Mouse (Mus musculus) megakaryocyte progenitor cell, adult 5-6 weeks (primary cell): ENCODE measurements around the gene Lpcat4. TPM values are rescaled to one million over a fixed set of nuclear protein-coding genes. Genes with fewer than 3 reads are reported as not detected.

ENCODE experiments used
- ATAC-seq: replicated peaks from 2 replicates; pipeline ENCODE4 v1.8.0; 2016; ENCODE audit warnings: mild to moderate bottlenecking, moderate TSS enrichment, inconsistent platforms; ENCODE audit not compliant: poor library complexity
- total RNA-seq, 2 experiments: library from RNA; stranded (forward) in 1 of 2; stranded (reverse) in 1 of 2; fragments of 157-497, 149-512 nt in 1 of 2; fragments of 200-1000 nt in 1 of 2; gene quantifications; 2 replicates each; pipeline versions ENCODE4 v1.2.3 to v1.2.4; 2015 to 2017

Lpcat4 gene
- total RNA-seq, 2 experiments from 2014 or later, result 8.5 to 20.5 TPM

DNA sequence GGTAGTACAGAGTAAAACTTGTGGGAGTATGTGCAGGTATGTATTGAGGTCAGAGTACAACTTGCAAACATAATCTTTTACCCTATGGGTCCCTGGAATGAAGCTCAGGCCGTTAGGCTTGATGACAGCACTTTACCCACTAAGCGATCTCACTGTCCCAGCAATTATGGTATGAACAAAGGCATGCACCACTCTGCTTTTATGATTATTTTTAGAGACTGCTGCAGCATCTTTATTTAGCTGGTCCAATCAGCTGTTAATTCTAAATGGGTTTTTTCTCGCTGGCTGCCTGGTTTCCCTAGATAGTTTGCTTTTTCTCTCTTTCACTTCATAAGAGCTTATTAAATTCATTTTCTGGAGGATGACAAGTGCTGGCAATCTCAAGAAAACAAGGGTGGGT is 56.9 kb downstream of the Lpcat4 start:
- ATAC-seq, result no peak

Other genes starting within 250 kb of the Lpcat4 start
- not detected in 2 replicates for gene Olfr1309, start 249.2 kb upstream of the Lpcat4 start, total RNA-seq (2015)
- gene Olfr1309, start 249.2 kb upstream of the Lpcat4 start, total RNA-seq (2017), result not detected in 2 replicates
- gene Olfr1310, start 226.8 kb upstream of the Lpcat4 start, total RNA-seq (2015), result not detected in 2 replicates
- not detected in 2 replicates for gene Olfr1310, start 226.8 kb upstream of the Lpcat4 start, total RNA-seq (2017)
- gene Olfr1311, start 215.1 kb upstream of the Lpcat4 start, total RNA-seq (2015), result not detected in 2 replicates
- not detected in 2 replicates for gene Olfr1311, start 215.1 kb upstream of the Lpcat4 start, total RNA-seq (2017)
- gene Olfr1312, start 189.2 kb upstream of the Lpcat4 start, total RNA-seq (2015), result not detected in 2 replicates
- gene Olfr1312, start 189.2 kb upstream of the Lpcat4 start, total RNA-seq (2017), result not detected in 2 replicates
- not detected in 2 replicates for gene Olfr1313, start 161.6 kb upstream of the Lpcat4 start, total RNA-seq (2015)
- not detected in 2 replicates for gene Olfr1313, start 161.6 kb upstream of the Lpcat4 start, total RNA-seq (2017)
- gene Olfr1314, start 142.7 kb upstream of the Lpcat4 start, total RNA-seq (2015), result not detected in 2 replicates
- gene Olfr1314, start 142.7 kb upstream of the Lpcat4 start, total RNA-seq (2017), result not detected in 2 replicates
- not detected in 2 replicates for gene Olfr1315-ps1, start 124.0 kb upstream of the Lpcat4 start, total RNA-seq (2015)
- gene Olfr1315-ps1, start 124.0 kb upstream of the Lpcat4 start, total RNA-seq (2017), result not detected in 2 replicates
- not detected in 2 replicates for gene Olfr1316, start 104.5 kb upstream of the Lpcat4 start, total RNA-seq (2015)
- gene Olfr1316, start 104.5 kb upstream of the Lpcat4 start, total RNA-seq (2017), result not detected in 2 replicates
- gene Olfr1317, start 99.1 kb upstream of the Lpcat4 start, total RNA-seq (2015), result not detected in 2 replicates
- gene Olfr1317, start 99.1 kb upstream of the Lpcat4 start, total RNA-seq (2017), result not detected in 2 replicates
- not detected in 2 replicates for gene Olfr1318, start 85.3 kb upstream of the Lpcat4 start, total RNA-seq (2015)
- not detected in 2 replicates for gene Olfr1318, start 85.3 kb upstream of the Lpcat4 start, total RNA-seq (2017)
- gene Nutm1, start 19.8 kb downstream of the Lpcat4 start, total RNA-seq (2015), result not detected in 2 replicates
- gene Nutm1, start 19.8 kb downstream of the Lpcat4 start, total RNA-seq (2017), result not detected in 2 replicates
- 153 and 154 TPM in 2 replicates for gene Nop10, start 22.5 kb downstream of the Lpcat4 start, total RNA-seq (2015)
- gene Nop10, start 22.5 kb downstream of the Lpcat4 start, total RNA-seq (2017), result 182 and 256 TPM in 2 replicates
- 55.6 and 71.4 TPM in 2 replicates for gene Slc12a6, start 26.4 kb downstream of the Lpcat4 start, total RNA-seq (2015)
- 50.6 and 58.6 TPM in 2 replicates for gene Slc12a6, start 26.4 kb downstream of the Lpcat4 start, total RNA-seq (2017)
- gene Gm21985, start 26.8 kb downstream of the Lpcat4 start, total RNA-seq (2015), result 0.17 TPM in 1 of 2 replicates, not detected in the other
- gene Gm21985, start 26.8 kb downstream of the Lpcat4 start, total RNA-seq (2017), result 0.57 and 1.3 TPM in 2 replicates
- gene Emc4, start 128.6 kb downstream of the Lpcat4 start, total RNA-seq (2015), result 97.1 and 106 TPM in 2 replicates
- 73.0 and 77.6 TPM in 2 replicates for gene Emc4, start 128.6 kb downstream of the Lpcat4 start, total RNA-seq (2017)
- gene Katnbl1, start 139.7 kb downstream of the Lpcat4 start, total RNA-seq (2015), result 20.3 and 24.7 TPM in 2 replicates
- 15.7 and 20.2 TPM in 2 replicates for gene Katnbl1, start 139.7 kb downstream of the Lpcat4 start, total RNA-seq (2017)
- gene Emc7, start 215.5 kb downstream of the Lpcat4 start, total RNA-seq (2015), result 14.6 and 16.7 TPM in 2 replicates
- gene Emc7, start 215.5 kb downstream of the Lpcat4 start, total RNA-seq (2017), result 9.0 and 10.5 TPM in 2 replicates
- gene Chrm5, start 241.3 kb downstream of the Lpcat4 start, total RNA-seq (2015), result not detected in 2 replicates
- gene Chrm5, start 241.3 kb downstream of the Lpcat4 start, total RNA-seq (2017), result not detected in 2 replicates